Mouse (Mus musculus): ENCODE measurements at regions not wholly inside any gene's neighbourhood (a gene's known extent, or its start where the extent isn't known, plus 50 kb on each side); places are given as distances from the start of the nearest gene placed in this dataset.

DNA sequence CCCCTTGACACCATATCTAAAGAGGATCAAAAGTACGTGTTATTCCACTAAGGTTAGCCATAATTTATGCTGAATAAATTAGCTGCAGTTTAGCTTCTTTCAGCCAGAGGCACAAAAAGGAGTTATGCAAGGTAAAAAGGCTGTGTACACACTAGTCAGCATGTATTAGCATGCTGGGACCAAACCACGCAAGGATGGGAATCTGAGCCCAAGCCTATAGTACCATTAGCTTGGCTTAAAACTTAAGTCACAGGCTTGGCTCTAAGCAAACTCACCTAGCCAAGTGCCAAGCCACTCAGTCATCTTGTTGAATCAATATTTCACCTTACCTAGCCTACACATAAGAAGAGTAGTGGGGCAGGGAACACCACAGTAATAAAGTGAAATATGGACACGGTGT, 339.9 kb upstream of the Arid1b start:
- ATAC-seq = no peak
- Histone ChIP-seq H3K4me1 (replicated peaks) (no peaks in the 10 kb centered on the region), H3K27me3 (no peaks in the 10 kb centered on the region), H3K27ac (no peak overlapping the region), H3K9me3 (no peaks in the 10 kb centered on the region), H3K4me2 (replicated peaks) (no peak overlapping the region), H3K9ac (replicated peaks) (no peak overlapping the region), H3K4me3 (replicated peaks) (no peak overlapping the region), H3K36me3 (no peaks in the 10 kb centered on the region)
- WGBS = 63% methylated on average over 3 of the region's 3 CpGs

DNA sequence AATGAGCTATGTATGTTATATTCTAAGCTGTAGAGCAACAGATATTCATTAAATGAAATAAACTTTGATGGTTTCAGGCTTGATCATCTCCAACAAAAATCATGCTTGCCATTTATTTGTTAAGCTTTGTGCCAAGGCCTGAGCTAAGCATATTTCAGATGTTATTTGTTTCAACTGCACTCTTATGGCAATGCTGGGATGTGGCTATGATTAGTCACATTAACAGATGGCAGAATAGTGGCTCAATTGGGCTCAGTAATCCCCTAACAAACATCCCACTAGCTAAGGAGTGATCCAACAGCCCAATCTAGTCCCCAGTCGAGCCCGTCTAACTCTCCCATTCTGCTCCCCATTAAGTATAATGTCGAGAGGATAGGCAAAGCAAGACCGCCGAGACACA, 332.1 kb upstream of the Arid1b start:
- no peak for ATAC-seq
- Histone ChIP-seq H3K27me3 (no peaks in the 10 kb centered on the region), H3K4me2 (replicated peaks) (no peak overlapping the region), H3K9me3 (no peaks in the 10 kb centered on the region), H3K9ac (replicated peaks) (no peak overlapping the region), H3K27ac (no peak overlapping the region), H3K4me1 (replicated peaks) (no peaks in the 10 kb centered on the region), H3K36me3 (no peaks in the 10 kb centered on the region), H3K4me3 (replicated peaks) (no peak overlapping the region)
- WGBS = 90% methylated on average over 5 of the region's 5 CpGs

DNA sequence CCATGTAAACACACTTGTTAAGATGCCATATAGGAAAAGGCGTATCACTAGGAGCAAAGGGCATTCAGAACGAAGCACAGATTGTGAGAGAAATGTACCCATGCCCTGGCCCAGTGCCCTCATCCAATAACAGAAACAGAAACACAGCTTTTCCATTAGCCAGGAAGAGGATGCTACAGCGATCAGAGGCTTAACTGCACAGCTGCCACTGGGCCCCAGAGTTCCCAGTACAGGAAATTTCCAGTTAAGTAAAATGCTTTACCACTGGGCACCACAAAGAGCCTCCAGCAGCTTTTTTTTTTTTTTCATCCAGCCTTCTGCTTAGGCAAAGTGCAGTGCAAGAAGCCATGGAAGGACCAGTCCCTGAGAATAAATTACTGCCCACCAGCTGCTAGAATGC, 325.6 kb upstream of the Arid1b start:
- no peaks in the 10 kb centered on the region for H3K9me3 ChIP-seq
- no peak for ATAC-seq
- H3K4me1 ChIP-seq (replicated peaks) = 0 out of 2 replicates have a peak, but pooled peaks cover 4% of the 10 kb centered on the region
- H3K27ac ChIP-seq = no peak overlapping the region
- H3K36me3 ChIP-seq = no peaks in the 10 kb centered on the region
- H3K4me3 ChIP-seq (replicated peaks) = no peak overlapping the region
- H3K27me3 ChIP-seq = peaks cover 11% of the 10 kb centered on the region; the same call in 1 of the 2 replicates
- no peak overlapping the region for H3K4me2 ChIP-seq (replicated peaks)
- H3K9ac ChIP-seq (replicated peaks) = no peak overlapping the region
- WGBS = 68% methylated on average over 3 of the region's 3 CpGs

DNA sequence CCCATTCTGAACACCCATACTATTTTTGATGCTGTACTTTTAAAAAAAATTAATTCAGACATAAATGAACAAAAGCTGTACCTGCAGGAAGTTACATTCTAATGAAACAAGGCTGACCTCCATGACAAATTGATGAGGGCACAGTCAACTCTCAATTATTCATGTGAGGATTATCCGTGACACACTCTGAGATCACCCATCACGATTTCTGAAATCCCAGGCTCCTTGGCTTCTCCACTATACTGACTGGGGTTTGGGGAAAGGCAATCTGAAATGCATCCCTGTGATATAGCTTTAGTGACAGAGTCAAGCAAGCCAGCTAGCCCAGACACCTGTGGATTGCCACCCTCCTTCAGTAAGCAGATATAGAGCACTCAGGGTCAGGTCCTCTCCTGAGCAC, 320.9 kb upstream of the Arid1b start:
- H3K27me3 ChIP-seq = peaks cover 34% of the 10 kb centered on the region
- H3K9ac ChIP-seq (replicated peaks) = no peak overlapping the region
- 48% methylated on average over 2 of the region's 2 CpGs for WGBS
- H3K27ac ChIP-seq = no peak overlapping the region
- no peak overlapping the region for H3K4me3 ChIP-seq (replicated peaks)
- H3K9me3 ChIP-seq = no peaks in the 10 kb centered on the region
- 0 out of 2 replicates have a peak, but pooled peaks cover 4% of the 10 kb centered on the region for H3K4me1 ChIP-seq (replicated peaks)
- H3K4me2 ChIP-seq (replicated peaks) = no peak overlapping the region
- H3K36me3 ChIP-seq = no peaks in the 10 kb centered on the region
- ATAC-seq = no peak

DNA sequence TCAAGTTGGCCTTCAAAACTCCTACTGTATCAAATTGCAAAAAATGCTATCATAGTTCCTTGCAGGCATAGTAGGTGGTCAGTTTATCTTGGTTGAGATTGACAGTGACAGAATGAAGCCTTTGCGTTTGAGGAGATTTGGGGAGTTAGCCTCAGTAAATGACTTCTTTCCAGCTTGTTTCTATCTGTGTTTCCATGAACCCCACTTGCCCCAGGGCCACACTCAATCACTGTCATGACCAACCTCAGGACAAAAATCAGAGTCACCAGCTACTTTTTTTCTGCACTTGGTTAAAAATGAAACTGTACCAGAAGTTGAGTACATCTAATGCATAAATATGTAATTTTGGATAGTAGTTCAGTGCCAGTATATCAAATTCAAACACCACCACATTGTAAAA, 287.7 kb upstream of the Arid1b start:
- ATAC-seq = no peak
- 100% methylated on average over 1 of the region's 1 CpGs for WGBS

DNA sequence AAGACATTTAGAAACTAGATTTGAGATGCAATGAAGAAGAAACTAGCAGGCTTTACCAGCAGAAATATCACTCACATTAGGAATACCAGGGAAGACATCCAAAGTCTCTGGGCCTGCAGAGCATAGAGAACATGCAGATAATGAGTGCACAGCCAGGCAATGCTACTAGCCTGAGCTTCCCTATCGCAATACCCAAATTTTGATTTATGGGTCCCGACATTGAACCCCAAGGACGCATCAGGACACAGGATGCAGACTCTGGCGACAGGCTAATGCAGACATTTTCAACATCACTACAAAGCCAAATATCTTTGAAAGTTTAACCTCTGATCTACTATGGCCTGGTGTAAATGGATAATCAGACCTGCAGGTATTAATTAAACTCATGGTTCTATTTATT, 273.1 kb upstream of the Arid1b start:
- Histone ChIP-seq H3K9me3 (no peaks in the 10 kb centered on the region), H3K4me3 (replicated peaks) (no peak overlapping the region), H3K4me2 (replicated peaks) (no peak overlapping the region), H3K36me3 (no peaks in the 10 kb centered on the region), H3K27me3 (no peaks in the 10 kb centered on the region), H3K4me1 (replicated peaks) (no peaks in the 10 kb centered on the region), H3K9ac (replicated peaks) (no peak overlapping the region), H3K27ac (no peak overlapping the region)
- no peak for ATAC-seq
- 96% methylated on average over 4 of the region's 4 CpGs for WGBS

More for the DNA sequence above, 287.7 kb upstream of the Arid1b start:
- Histone ChIP-seq H3K27ac (no peak overlapping the region), H3K4me1 (replicated peaks) (no peaks in the 10 kb centered on the region), H3K9me3 (no peaks in the 10 kb centered on the region), H3K36me3 (no peaks in the 10 kb centered on the region), H3K9ac (replicated peaks) (no peak overlapping the region), H3K4me2 (replicated peaks) (no peak overlapping the region), H3K4me3 (replicated peaks) (no peak overlapping the region), H3K27me3 (no peaks in the 10 kb centered on the region)

DNA sequence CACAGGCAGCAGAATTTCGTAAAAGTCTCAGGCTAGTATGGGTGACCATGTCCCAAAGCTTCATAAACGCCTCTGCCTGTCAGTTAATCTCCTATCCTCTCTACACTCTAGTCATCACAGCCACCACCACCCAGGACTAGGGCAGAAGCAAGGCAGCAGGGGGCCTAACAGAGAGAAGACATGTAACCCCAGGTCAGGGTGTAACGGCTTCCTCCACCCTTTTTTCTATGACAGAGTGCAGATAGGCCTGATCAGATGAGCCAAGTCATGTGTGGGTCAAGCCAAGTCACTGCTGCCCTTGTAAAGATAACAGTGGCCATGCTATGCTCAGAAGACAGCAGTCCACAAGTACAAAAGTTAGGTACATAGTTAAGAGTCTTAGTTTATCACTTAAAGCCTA, 270.1 kb upstream of the Arid1b start:
- no peak for ATAC-seq
- H3K4me2 ChIP-seq (replicated peaks) = no peak overlapping the region

DNA sequence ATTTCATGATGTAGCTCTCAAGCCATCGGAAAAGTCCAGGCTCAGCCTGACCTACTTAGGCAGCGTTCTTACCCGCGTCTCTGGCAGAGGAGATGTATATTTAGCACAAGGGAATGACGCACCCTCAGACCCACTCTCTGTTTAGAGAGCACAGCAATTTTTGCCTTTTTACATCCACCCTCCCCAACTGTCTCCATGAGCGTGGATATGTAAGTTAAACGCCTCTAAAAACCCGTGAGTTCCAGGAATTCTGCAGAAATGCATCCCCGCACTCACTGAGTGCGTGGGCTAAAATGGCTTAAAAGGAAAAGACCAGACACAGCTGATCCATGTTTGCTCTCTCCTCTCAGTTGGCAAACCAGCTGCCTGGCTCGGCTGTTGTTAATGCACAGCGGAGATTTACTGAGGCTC, 267.8 kb upstream of the Arid1b start:
- no peak overlapping the region for H3K9ac ChIP-seq (replicated peaks)
- no peaks in the 10 kb centered on the region for H3K36me3 ChIP-seq
- H3K4me1 ChIP-seq (replicated peaks) = no peaks in the 10 kb centered on the region
- H3K4me3 ChIP-seq (replicated peaks) = no peak overlapping the region
- no peak overlapping the region for H3K27ac ChIP-seq
- no peak for ATAC-seq
- WGBS = 78% methylated on average over 12 of the region's 12 CpGs
- no peaks in the 10 kb centered on the region for H3K27me3 ChIP-seq
- no peaks in the 10 kb centered on the region for H3K9me3 ChIP-seq
- no peak overlapping the region for H3K4me2 ChIP-seq (replicated peaks)

More for the DNA sequence above, 270.1 kb upstream of the Arid1b start:
- no peaks in the 10 kb centered on the region for H3K9me3 ChIP-seq
- H3K27ac ChIP-seq = no peak overlapping the region
- no peak overlapping the region for H3K4me3 ChIP-seq (replicated peaks)
- no peak overlapping the region for H3K9ac ChIP-seq (replicated peaks)
- H3K27me3 ChIP-seq = no peaks in the 10 kb centered on the region
- WGBS = 89% methylated on average over 3 of the region's 3 CpGs
- no peaks in the 10 kb centered on the region for H3K36me3 ChIP-seq
- H3K4me1 ChIP-seq (replicated peaks) = no peaks in the 10 kb centered on the region

DNA sequence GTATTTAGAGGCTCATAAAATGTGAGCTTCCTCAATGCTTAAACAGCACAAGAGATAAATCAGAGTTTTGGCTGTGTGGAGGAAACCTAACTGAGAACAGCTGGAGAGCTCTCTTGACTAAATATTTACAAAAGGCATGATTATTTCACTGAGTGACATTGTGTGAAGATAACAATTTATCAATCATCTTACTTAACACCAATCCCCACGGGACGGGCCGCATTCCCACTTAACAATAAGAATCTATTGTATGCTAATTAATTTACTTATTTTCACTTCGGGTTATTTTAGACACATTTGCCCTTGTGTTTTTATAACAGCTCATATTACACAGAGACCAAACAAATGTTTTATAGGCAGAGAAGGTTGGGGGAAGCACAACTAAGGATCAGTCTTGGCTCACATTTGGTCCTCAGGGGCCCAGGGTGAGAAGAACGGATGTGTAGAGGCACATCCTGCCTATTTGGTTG, 259.7 kb upstream of the Arid1b start:
- Histone ChIP-seq H3K4me1 (replicated peaks) (peaks cover 6% of the 10 kb centered on the region), H3K27me3 (no peaks in the 10 kb centered on the region), H3K4me3 (replicated peaks) (no peak overlapping the region), H3K36me3 (no peaks in the 10 kb centered on the region), H3K9me3 (no peaks in the 10 kb centered on the region), H3K27ac (no peak overlapping the region), H3K4me2 (replicated peaks) (no peak overlapping the region), H3K9ac (replicated peaks) (no peak overlapping the region)
- WGBS = 89% methylated on average over 5 of the region's 5 CpGs
- no peak for ATAC-seq

DNA sequence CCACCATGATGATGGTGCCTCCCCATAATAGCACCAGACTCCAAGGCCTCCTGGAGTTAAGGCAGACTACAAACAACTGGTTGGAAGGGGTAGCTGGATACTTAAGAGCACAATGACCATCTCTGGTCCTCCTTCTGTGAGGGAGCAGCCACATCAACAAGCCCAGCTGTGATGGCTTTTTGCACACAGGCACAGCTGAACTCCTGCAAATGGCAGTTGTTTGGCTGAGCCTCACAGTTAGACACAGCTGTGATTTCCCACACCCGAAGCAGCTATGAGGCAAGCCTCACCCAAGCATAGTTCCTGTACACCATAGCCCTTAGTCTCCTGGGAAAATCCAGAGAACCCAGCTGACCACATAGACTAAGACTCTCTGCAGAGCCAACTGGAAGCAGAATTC, 258.9 kb upstream of the Arid1b start:
- H3K27me3 ChIP-seq = no peaks in the 10 kb centered on the region
- H3K4me2 ChIP-seq (replicated peaks) = no peak overlapping the region
- no peak overlapping the region for H3K27ac ChIP-seq
- no peaks in the 10 kb centered on the region for H3K9me3 ChIP-seq
- H3K4me3 ChIP-seq (replicated peaks) = no peak overlapping the region
- no peak overlapping the region for H3K9ac ChIP-seq (replicated peaks)
- ATAC-seq = no peak
- WGBS = 76% methylated on average over 1 of the region's 1 CpGs
- H3K4me1 ChIP-seq (replicated peaks) = peaks cover 6% of the 10 kb centered on the region
- H3K36me3 ChIP-seq = no peaks in the 10 kb centered on the region

DNA sequence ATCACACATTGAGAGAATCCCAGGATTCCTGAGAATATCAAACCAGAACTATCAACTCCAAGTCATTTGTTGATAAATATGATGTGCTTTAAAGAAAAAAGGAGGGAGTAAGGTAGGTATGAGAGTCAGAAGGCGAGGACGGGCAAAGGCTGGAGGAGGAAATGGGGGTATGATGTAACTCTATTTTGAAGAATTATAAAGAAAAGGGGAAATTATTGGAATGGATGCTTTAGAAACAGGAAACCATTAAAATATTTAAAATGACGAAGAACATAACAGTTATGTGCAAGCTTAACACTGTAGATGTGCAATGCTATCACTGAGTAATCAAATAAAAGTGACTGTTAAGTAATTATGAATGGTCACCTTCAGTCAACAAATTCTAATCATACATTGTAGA, 257.4 kb upstream of the Arid1b start:
- no peak overlapping the region for H3K27ac ChIP-seq
- 93% methylated on average over 3 of the region's 3 CpGs for WGBS

DNA sequence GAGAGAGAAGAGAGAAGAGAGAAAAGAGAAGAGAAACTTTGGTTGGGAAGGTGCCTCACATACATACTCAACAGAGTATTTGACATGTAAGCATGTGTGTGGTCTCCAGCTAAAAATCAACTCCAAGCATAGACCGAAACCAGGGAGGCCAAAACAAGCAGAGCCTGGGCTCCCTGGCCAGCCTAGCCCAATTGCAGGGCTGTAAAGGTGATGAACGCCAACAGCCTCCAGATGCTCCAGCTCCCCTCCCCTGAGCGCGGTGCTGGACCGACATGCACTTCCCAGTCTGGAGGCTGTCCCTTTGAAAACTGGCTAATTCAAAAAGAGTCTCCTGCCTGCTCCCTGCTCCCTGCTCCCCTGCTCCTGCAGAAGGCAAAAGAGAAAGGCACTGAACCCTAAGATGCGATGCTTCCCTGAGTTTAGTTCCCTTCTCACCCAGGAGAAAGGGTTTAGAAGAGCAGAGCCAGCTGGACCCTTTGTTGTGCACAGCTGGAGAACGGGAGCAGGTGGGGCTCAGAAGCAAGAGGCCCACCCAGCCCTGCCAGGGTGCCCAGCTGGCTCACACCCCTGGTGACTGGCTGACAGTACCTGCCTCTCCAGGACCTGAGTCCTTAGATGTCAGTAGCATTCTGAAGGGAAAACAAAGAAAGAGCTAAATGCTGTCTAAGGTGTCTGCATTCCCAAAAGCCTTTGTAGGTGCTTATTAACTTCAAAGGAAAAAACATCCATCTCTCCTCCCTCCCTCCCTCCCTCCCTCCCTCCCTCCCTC, 255.2 kb upstream of the Arid1b start:
- Histone ChIP-seq H3K4me3 (replicated peaks) (no peak overlapping the region), H3K27me3 (no peaks in the 10 kb centered on the region), H3K4me1 (replicated peaks) (peaks cover 11% of the 10 kb centered on the region), H3K9ac (replicated peaks) (no peak overlapping the region), H3K36me3 (no peaks in the 10 kb centered on the region), H3K4me2 (replicated peaks) (no peak overlapping the region), H3K27ac (no peak overlapping the region), H3K9me3 (no peaks in the 10 kb centered on the region)
- WGBS = 7% methylated on average over 7 of the region's 7 CpGs
- no peak for ATAC-seq

More for the DNA sequence above, 257.4 kb upstream of the Arid1b start:
- no peaks in the 10 kb centered on the region for H3K9me3 ChIP-seq
- ATAC-seq = no peak
- H3K9ac ChIP-seq (replicated peaks) = no peak overlapping the region
- no peaks in the 10 kb centered on the region for H3K27me3 ChIP-seq
- peaks cover 11% of the 10 kb centered on the region for H3K4me1 ChIP-seq (replicated peaks)
- no peak overlapping the region for H3K4me2 ChIP-seq (replicated peaks)
- no peaks in the 10 kb centered on the region for H3K36me3 ChIP-seq
- H3K4me3 ChIP-seq (replicated peaks) = no peak overlapping the region

DNA sequence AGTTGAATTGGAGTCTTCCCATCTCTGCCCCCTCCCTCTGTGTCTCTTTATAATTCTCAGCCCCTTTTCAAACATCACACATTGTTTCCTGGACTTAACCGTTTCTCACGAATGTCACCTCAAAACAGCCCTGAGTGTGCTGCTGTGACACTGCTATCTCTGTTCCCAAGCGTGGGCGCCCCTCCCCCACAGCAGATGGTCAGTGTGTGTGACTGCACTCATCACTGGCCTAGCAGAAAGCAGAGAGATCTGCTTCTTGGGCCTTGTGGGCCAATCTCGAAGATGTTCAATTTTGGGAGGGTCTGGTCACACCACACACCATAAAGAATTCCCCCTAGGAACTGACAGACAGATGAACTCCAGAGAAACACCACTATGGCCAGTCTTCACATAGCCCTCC, 253.3 kb upstream of the Arid1b start:
- H3K4me1 ChIP-seq (replicated peaks) = peaks cover 11% of the 10 kb centered on the region
- no peak overlapping the region for H3K27ac ChIP-seq
- H3K9ac ChIP-seq (replicated peaks) = no peak overlapping the region
- no peaks in the 10 kb centered on the region for H3K36me3 ChIP-seq
- H3K9me3 ChIP-seq = no peaks in the 10 kb centered on the region
- 35% methylated on average over 5 of the region's 5 CpGs for WGBS
- H3K27me3 ChIP-seq = no peaks in the 10 kb centered on the region
- H3K4me3 ChIP-seq (replicated peaks) = no peak overlapping the region
- ATAC-seq = no peak
- no peak overlapping the region for H3K4me2 ChIP-seq (replicated peaks)

Measured in midbrain, embryonic 13.5 days (tissue).